Mouse (Mus musculus): ENCODE measurements at regions not wholly inside any gene's neighbourhood (a gene's known extent, or its start where the extent isn't known, plus 50 kb on each side); places are given as distances from the start of the nearest gene placed in this dataset.

DNA sequence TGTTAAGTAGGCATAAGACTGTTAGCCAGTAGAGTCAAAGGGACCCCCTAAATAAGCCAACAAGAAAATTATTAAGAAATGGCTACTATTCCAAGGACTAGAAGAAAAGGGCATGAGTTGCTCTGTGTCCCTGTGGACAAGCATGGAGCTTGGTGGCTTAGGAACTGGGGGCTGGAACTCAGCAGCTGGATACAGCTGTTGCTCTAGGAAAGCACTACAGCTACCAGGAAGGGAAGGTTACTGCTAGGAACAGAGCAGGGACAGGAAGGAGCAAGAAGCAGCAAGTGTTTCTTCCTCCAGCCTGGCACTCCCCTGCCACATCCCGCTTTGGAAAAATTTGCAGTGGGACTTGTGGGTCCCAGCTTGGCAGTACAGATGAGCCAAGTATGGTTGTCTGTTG lies 95.0 kb upstream of the Stc2 start:
- no peak for TF ChIP-seq CTCF (IDR thresholded peaks at IDR 0.05)
- TF ChIP-seq EP300 (IDR thresholded peaks at IDR 0.05) = no peak
